Mouse (Mus musculus): ENCODE data around the gene Marc1. TPM values are rescaled to one million over a fixed set of nuclear protein-coding genes. Genes with fewer than 3 reads are reported as not detected.

Marc1 gene
- 1.6 and 3.6 TPM in 2 replicates for polyA plus RNA-seq (2012; rRNA removed; ENCODE audit: low replicate concordance)

GRCm38 (mm10) chr1:184810780-184811575, at the start of gene Marc1:
TSS of gene Marc1 (minus strand) at chr1:184811313.

GRCm38 (mm10) chr1:184846092-184846750, 35.1 kb upstream of the Marc1 start, which contains the start of gene Marc2:
TSS of gene Marc2 (minus strand) at chr1:184846451.

Other genes starting within 250 kb of the Marc1 start
- gene Hlx, start 78.7 kb downstream of the Marc1 start, polyA plus RNA-seq (2012; rRNA removed; ENCODE audit: low replicate concordance): 21.4 and 29.1 TPM in 2 replicates
- gene Marc2, start 35.1 kb upstream of the Marc1 start, polyA plus RNA-seq (2012; rRNA removed; ENCODE audit: low replicate concordance): 406 and 984 TPM in 2 replicates
- 14.5 and 31.2 TPM in 2 replicates for gene C130074G19Rik, start 71.9 kb upstream of the Marc1 start, polyA plus RNA-seq (2012; rRNA removed; ENCODE audit: low replicate concordance)
- gene Mark1, start 188.3 kb upstream of the Marc1 start, polyA plus RNA-seq (2012; rRNA removed; ENCODE audit: low replicate concordance): 1.2 and 1.6 TPM in 2 replicates

Measured in duodenum, adult 2 months (tissue).